Mouse (Mus musculus) hindbrain, embryonic 13.5 days (tissue): Measurements from ENCODE around the gene Emid1. TPM values are rescaled to one million over a fixed set of nuclear protein-coding genes. Genes with fewer than 3 reads are reported as not detected.

ENCODE experiments used
- ATAC-seq: fragments of 200-750 bp; cut with Nextera tagmentation; 2 replicates; pipeline ENCODE4 v1.8.0; 2017; ENCODE audit warnings: moderate TSS enrichment; ENCODE audit not compliant: low FRiP score
- H3K27ac ChIP-seq: fragments of 300-500 bp; sonication (generic); 2 replicates; pipeline ENCODE4 v1.5.1; 2015; ENCODE audit warnings: inconsistent platforms, mild to moderate bottlenecking, moderate library complexity
- H3K27me3 ChIP-seq: fragments of 300-500 bp; sonication (generic); 2 replicates; pipeline ENCODE4 v1.6.1; 2015; ENCODE audit warnings: mild to moderate bottlenecking, inconsistent platforms
- H3K36me3 ChIP-seq: fragments of 300-500 bp; sonication (generic); 2 replicates; pipeline ENCODE4 v1.6.1; 2015; ENCODE audit warnings: mild to moderate bottlenecking, inconsistent platforms
- H3K4me1 ChIP-seq: fragments of 300-500 bp; sonication (generic); replicated peaks from 2 replicates; pipeline ENCODE4 v1.6.1; 2015; ENCODE audit warnings: inconsistent platforms
- H3K4me2 ChIP-seq: fragments of 300-500 bp; sonication (generic); 2 replicates; pipeline ENCODE4 v1.6.1; 2015; ENCODE audit warnings: inconsistent platforms, mild to moderate bottlenecking, moderate library complexity
- H3K4me3 ChIP-seq: fragments of 300-500 bp; sonication (generic); 2 replicates; pipeline ENCODE4 v1.5.1; 2015; ENCODE audit warnings: mild to moderate bottlenecking, inconsistent platforms
- H3K9ac ChIP-seq: fragments of 300-500 bp; sonication (generic); 2 replicates; pipeline ENCODE4 v1.6.1; 2015; ENCODE audit warnings: mild to moderate bottlenecking, inconsistent platforms
- H3K9me3 ChIP-seq: fragments of 300-500 bp; sonication (generic); 2 replicates; pipeline ENCODE4 v1.6.1; 2016; ENCODE audit warnings: inconsistent platforms
- WGBS: fragments of 180-500 bp; shearing (Covaris S2); methylation state at CpG from one replicate; pipeline ENCODE4 v1.1.7; 2015; 5-methylcytosine and 5-hydroxymethylcytosine counted together
- polyA plus RNA-seq: library from polyadenylated mRNA; unstranded; fragments of >200 nt; fragmentation: Nextera tagmentation; extraction: Ambion mirVana; gene quantifications from 2 replicates; pipeline ENCODE4 v1.2.1, GENCODE M21; 2015

Gene Emid1
- polyA plus RNA-seq, 1 experiment from 2014 or later = 15.9 TPM

DNA sequence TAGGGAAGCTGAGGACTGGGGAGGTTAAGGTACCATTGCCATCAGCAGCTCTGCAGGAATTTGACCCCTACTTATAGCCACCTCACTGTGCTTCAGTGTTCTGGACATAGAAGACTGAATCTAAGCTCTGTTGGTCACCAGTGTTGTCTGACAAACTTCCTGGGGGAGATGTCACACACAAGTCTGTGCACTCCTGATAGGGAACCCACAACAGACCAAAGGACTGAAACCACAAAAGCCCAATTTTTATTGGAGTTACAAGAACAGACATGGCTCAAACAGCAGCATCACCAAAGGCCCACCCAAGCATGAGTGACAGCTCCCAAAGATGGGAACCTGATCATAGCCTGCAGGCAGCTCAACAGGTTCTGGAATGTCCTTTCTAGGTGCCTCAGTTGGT is 85.0 kb downstream of the Emid1 start:
- Histone ChIP-seq H3K9ac (no peak overlapping the region), H3K27me3 (peaks cover 29% of the 10 kb centered on the region), H3K4me3 (no peak overlapping the region), H3K9me3 (no peaks in the 10 kb centered on the region), H3K36me3 (peaks cover 43% of the 10 kb centered on the region), H3K4me2 (no peak overlapping the region), H3K27ac (no peak overlapping the region), H3K4me1 (peaks cover 28% of the 10 kb centered on the region)
- ATAC-seq = no peak

GRCm38 (mm10) chr11:5065056-5065821 is 86.8 kb downstream of the Emid1 start, which contains the start of gene Gas2l1:
Gas2l1 (minus strand) TSS chr11:5065327.
- 0% methylated on average over 50 of the region's 50 CpGs for WGBS
- Histone ChIP-seq H3K36me3 (peaks cover 32% of the 10 kb centered on the region), H3K9me3 (no peaks in the 10 kb centered on the region), H3K4me1 (peaks cover 42% of the 10 kb centered on the region), H3K4me3 (peak within 1 kb of the TSS; percentile 72), H3K9ac (peak within 1 kb of the TSS; percentile 87), H3K27ac (peak within 1 kb of the TSS; percentile 61; the same call in 1 of the 2 replicates), H3K27me3 (peaks cover 47% of the 10 kb centered on the region), H3K4me2 (peak within 1 kb of the TSS; percentile 91)
- peak; percentile 86 for ATAC-seq

GRCm38 (mm10) chr11:5064282-5065055 is 87.6 kb downstream of the Emid1 start:
- 14% methylated on average over 36 of the region's 38 CpGs for WGBS
- peaks cover 54% of the 10 kb centered on the region for H3K27me3 ChIP-seq
- peak; percentile 1; the same call in 1 of the 2 replicates for ATAC-seq
- peaks cover 46% of the 10 kb centered on the region for H3K4me1 ChIP-seq
- peak overlapping the region; percentile 91 for H3K4me2 ChIP-seq
- 0 out of 2 replicates have a peak overlapping the region, but pooled peaks have one; percentile 23 for H3K27ac ChIP-seq
- H3K9ac ChIP-seq = peak overlapping the region; percentile 87
- peaks cover 26% of the 10 kb centered on the region for H3K36me3 ChIP-seq
- H3K4me3 ChIP-seq = peak overlapping the region; percentile 72
- H3K9me3 ChIP-seq = no peaks in the 10 kb centered on the region

- Histone ChIP-seq H3K36me3 (peaks cover 19% of the 10 kb centered on the region), H3K9me3 (no peaks in the 10 kb centered on the region), H3K4me3 (peak overlapping the region; percentile 72), H3K4me1 (peaks cover 47% of the 10 kb centered on the region), H3K4me2 (peak overlapping the region; percentile 91), H3K27me3 (peaks cover 62% of the 10 kb centered on the region), H3K9ac (peak overlapping the region; percentile 87), H3K27ac (no peak overlapping the region)
- WGBS = 55% methylated on average over 31 of the region's 31 CpGs
- ATAC-seq = no peak
Measured at GRCm38 (mm10) chr11:5063561-5064281, 88.3 kb downstream of the Emid1 start.

- Histone ChIP-seq H3K27me3 (peaks cover 68% of the 10 kb centered on the region), H3K9me3 (no peaks in the 10 kb centered on the region), H3K27ac (no peak overlapping the region), H3K36me3 (peaks cover 12% of the 10 kb centered on the region), H3K4me2 (peak overlapping the region; percentile 91), H3K4me3 (peak overlapping the region; percentile 72; the same call in 1 of the 2 replicates), H3K4me1 (peaks cover 52% of the 10 kb centered on the region), H3K9ac (peak overlapping the region; percentile 43; the same call in 1 of the 2 replicates)
- ATAC-seq = no peak
- WGBS = 60% methylated on average over 13 of the region's 13 CpGs
Measured at GRCm38 (mm10) chr11:5062860-5063505, 89.1 kb downstream of the Emid1 start.

- Histone ChIP-seq H3K4me2 (peak overlapping the region; percentile 63), H3K27ac (no peak overlapping the region), H3K4me1 (peaks cover 57% of the 10 kb centered on the region), H3K4me3 (peak overlapping the region; percentile 72), H3K9me3 (no peaks in the 10 kb centered on the region), H3K9ac (peak overlapping the region; percentile 58; the same call in 1 of the 2 replicates), H3K27me3 (peaks cover 75% of the 10 kb centered on the region), H3K36me3 (peaks cover 7% of the 10 kb centered on the region)
- ATAC-seq = no peak
- WGBS = 17% methylated on average over 13 of the region's 13 CpGs
Measured at GRCm38 (mm10) chr11:5062326-5062725, 89.7 kb downstream of the Emid1 start.

- Histone ChIP-seq H3K27ac (no peak overlapping the region), H3K36me3 (peaks cover 7% of the 10 kb centered on the region), H3K27me3 (peaks cover 82% of the 10 kb centered on the region), H3K4me2 (peak overlapping the region; percentile 63), H3K4me3 (peak overlapping the region; percentile 72), H3K9ac (peak overlapping the region; percentile 58), H3K9me3 (no peaks in the 10 kb centered on the region), H3K4me1 (peaks cover 64% of the 10 kb centered on the region)
- ATAC-seq = no peak
- 1% methylated on average over 62 of the region's 62 CpGs for WGBS
Measured at GRCm38 (mm10) chr11:5061413-5062139, 90.5 kb downstream of the Emid1 start.

DNA sequence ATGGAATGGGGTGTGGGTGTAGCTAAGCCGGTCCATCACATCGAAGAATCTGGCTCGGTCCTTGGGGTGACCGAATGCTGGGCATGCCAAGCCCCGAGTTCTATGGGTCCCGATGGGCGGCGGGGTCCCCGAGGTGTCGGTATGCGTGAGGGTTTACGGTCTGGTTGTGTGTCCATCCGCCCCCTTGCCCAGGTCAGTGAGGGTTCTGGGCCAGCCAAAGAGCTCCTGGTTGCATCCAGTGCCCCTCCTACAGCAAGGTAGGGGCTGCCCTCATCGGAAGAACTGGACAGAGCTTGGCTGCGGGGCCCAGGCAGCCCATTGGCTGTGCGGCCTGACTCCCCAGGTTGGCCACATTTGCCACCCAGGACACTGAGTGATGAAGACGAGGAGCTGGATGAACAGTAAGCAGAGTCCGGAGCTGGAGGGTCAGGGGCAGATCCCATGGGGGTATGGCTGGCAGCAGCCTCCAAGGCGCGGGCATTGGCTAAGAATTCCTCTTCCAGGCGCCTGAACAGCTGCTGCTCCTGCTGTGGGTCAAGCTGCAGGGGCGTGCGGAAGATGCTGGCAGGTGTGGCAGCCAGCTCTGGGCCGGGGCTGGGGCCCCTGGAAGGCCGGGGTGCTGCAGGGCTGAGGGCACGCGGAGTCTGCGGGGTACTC is 91.2 kb downstream of the Emid1 start:
- 47% methylated on average over 28 of the region's 28 CpGs for WGBS
- Histone ChIP-seq H3K4me1 (peaks cover 70% of the 10 kb centered on the region), H3K9ac (peak overlapping the region; percentile 58), H3K9me3 (no peaks in the 10 kb centered on the region), H3K27ac (no peak overlapping the region), H3K4me3 (peak overlapping the region; percentile 72), H3K36me3 (peaks cover 7% of the 10 kb centered on the region), H3K27me3 (peaks cover 89% of the 10 kb centered on the region), H3K4me2 (peak overlapping the region; percentile 63)
- ATAC-seq = no peak

DNA sequence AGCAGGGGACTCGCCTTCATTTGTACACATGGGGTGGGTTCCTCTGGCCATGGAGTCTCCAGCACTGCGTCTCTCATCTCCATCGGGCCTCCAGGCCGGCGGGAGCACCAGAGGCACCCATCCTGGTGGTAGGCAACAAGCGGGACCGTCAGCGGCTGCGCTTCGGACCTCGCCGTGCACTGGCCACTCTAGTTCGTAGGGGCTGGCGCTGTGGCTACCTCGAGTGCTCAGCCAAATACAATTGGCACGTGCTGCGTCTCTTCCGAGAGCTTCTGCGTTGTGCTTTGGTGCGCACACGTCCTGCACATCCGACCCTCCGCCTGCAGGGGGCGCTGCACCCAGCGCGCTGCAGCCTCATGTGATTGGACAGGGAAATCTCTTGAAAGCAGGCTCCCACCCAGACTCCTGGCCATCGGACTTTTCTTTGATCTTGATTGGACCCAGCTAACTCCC is 92.3 kb downstream of the Emid1 start:
- Histone ChIP-seq H3K4me2 (no peak overlapping the region), H3K4me1 (peaks cover 71% of the 10 kb centered on the region)

DNA sequence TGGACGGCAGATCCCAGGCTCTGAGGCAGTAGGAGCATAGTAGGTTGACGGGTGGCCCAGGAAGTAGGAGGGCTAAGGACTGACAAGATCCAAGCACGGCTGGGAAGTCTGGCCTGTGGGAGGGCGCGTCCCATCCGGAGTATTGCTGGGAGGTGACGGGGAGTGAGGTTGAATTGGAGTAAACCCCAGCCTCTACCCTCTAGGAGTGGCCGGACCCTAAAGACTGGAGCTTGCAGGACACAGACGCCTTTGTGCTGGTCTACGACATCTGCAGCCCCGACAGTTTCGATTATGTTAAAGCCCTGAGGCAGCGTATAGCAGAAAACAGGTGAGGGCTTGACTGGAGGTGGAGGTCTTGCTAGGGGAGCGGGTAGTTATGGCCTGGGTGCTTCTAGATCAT is 92.8 kb downstream of the Emid1 start:
- Histone ChIP-seq H3K9me3 (no peaks in the 10 kb centered on the region), H3K4me1 (peaks cover 66% of the 10 kb centered on the region), H3K9ac (no peak overlapping the region), H3K4me3 (no peak overlapping the region), H3K4me2 (no peak overlapping the region), H3K27ac (no peak overlapping the region), H3K27me3 (peaks cover 95% of the 10 kb centered on the region), H3K36me3 (peaks cover 7% of the 10 kb centered on the region)
- no peak for ATAC-seq
- WGBS = 29% methylated on average over 14 of the region's 14 CpGs

More for the DNA sequence above, 92.3 kb downstream of the Emid1 start:
- Histone ChIP-seq H3K9me3 (no peaks in the 10 kb centered on the region), H3K27ac (no peak overlapping the region), H3K27me3 (peaks cover 99% of the 10 kb centered on the region), H3K9ac (no peak overlapping the region), H3K36me3 (peaks cover 7% of the 10 kb centered on the region), H3K4me3 (0 out of 2 replicates have a peak overlapping the region, but pooled peaks have one; percentile 8)
- ATAC-seq = no peak
- WGBS = 10% methylated on average over 27 of the region's 27 CpGs
